Mouse (Mus musculus) intestine, embryonic 15.5 days (tissue): ENCODE data around the gene Syt1. TPM values are rescaled to one million over a fixed set of nuclear protein-coding genes. Genes with fewer than 3 reads are reported as not detected.

Source experiments
- ATAC-seq: fragments of 200-750 bp; cut with Nextera tagmentation; 2 replicates; pipeline ENCODE4 v1.8.0; 2017; ENCODE audit warnings: moderate TSS enrichment, moderate library complexity
- H3K27ac ChIP-seq: fragments of 300-500 bp; sonication (generic); 2 replicates; pipeline ENCODE4 v1.5.1; 2015; ENCODE audit warnings: mild to moderate bottlenecking, inconsistent platforms
- H3K27me3 ChIP-seq: fragments of 300-500 bp; sonication (generic); replicated peaks from 2 replicates; pipeline ENCODE4 v1.6.1; 2015; ENCODE audit warnings: inconsistent platforms
- H3K36me3 ChIP-seq: fragments of 300-500 bp; sonication (generic); 2 replicates; pipeline ENCODE4 v1.6.1; 2015; ENCODE audit warnings: inconsistent platforms
- H3K4me1 ChIP-seq: fragments of 300-500 bp; sonication (generic); replicated peaks from 2 replicates; pipeline ENCODE4 v1.6.1; 2015; ENCODE audit warnings: inconsistent platforms
- H3K4me2 ChIP-seq: fragments of 300-500 bp; sonication (generic); replicated peaks from 2 replicates; pipeline ENCODE4 v1.6.1; 2015; ENCODE audit warnings: mild to moderate bottlenecking, inconsistent platforms
- H3K4me3 ChIP-seq: fragments of 300-500 bp; sonication (generic); replicated peaks from 2 replicates; pipeline ENCODE4 v1.5.1; 2015; ENCODE audit warnings: inconsistent platforms
- H3K9ac ChIP-seq: fragments of 300-500 bp; sonication (generic); 2 replicates; pipeline ENCODE4 v1.6.1; 2015; ENCODE audit warnings: inconsistent platforms
- H3K9me3 ChIP-seq: fragments of 300-500 bp; sonication (generic); 2 replicates; pipeline ENCODE4 v1.6.1; 2016; ENCODE audit warnings: inconsistent platforms
- WGBS: fragments of 180-500 bp; shearing (Covaris S2); methylation state at CpG from one replicate; pipeline ENCODE4 v1.1.7; 2015; 5-methylcytosine and 5-hydroxymethylcytosine counted together
- polyA plus RNA-seq: library from polyadenylated mRNA; unstranded; fragments of >200 nt; fragmentation: Nextera tagmentation; extraction: Ambion mirVana; gene quantifications from 2 replicates; pipeline ENCODE4 v1.2.1, GENCODE M21; 2015

Gene Syt1
- 8.5 and 10.0 TPM in 2 replicates for polyA plus RNA-seq

DNA sequence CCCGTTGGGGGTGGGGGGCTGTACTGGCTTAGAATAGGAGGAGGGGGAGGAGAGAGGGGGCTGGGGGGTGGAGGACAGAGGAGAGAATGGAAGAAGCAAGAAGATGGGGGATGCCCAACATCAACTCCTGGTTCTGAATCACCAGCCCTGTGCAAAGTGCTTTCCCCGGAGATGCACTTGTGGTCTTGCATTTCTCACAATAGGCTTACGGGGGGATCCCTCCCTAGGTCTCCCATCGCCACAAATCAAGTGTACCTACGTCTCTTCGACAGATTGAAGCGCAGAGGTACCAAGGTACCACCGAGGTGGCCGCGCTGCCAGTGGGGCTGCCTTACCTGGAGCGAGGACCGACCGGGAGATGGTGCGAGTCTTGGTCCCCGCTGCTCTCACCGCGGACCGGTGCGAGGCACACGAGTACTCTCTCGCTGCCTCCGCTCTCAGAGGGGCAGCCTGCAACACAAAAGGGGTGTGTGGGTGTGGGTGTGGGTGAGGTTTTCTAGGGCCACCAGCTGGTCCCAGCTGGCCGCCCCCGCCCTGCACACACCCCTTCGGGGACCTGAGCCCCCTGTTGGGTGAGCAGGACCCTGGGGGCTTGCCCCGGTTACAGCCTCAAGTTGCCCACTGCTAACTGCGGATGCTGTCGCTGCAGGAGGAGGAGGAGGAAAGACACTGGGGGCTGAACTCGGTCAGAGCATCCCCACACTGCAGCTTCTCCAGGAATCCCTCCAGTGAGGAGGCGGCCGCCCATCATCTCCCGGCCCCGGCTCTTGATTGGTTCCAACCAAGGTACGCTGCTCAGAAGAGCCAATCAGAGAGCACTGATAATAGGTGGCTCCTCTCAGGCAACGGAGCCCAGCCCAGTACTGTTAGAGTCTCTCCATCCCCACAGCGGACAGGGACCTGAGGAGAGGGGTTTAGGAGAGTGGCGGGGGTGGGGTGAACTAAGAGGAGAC, at the start of gene Syt1:
TSS of gene Syt1 (minus strand) at position 742 of the 953 bp plus-strand sequence.
- H3K27ac ChIP-seq = no peak within 1 kb of the TSS
- H3K36me3 ChIP-seq = no peaks in the 10 kb centered on the region
- H3K27me3 ChIP-seq = peaks cover 15% of the 10 kb centered on the region
- H3K4me2 ChIP-seq = peak within 1 kb of the TSS; percentile 82
- H3K4me1 ChIP-seq = peaks cover 11% of the 10 kb centered on the region
- no peaks in the 10 kb centered on the region for H3K9me3 ChIP-seq
- peak; percentile 97 for ATAC-seq
- under 1% methylated on average over 37 of the region's 37 CpGs for WGBS
- H3K9ac ChIP-seq = 0 out of 2 replicates have a peak within 1 kb of the TSS, but pooled peaks have one; percentile 23
- H3K4me3 ChIP-seq = peak within 1 kb of the TSS; percentile 39

DNA sequence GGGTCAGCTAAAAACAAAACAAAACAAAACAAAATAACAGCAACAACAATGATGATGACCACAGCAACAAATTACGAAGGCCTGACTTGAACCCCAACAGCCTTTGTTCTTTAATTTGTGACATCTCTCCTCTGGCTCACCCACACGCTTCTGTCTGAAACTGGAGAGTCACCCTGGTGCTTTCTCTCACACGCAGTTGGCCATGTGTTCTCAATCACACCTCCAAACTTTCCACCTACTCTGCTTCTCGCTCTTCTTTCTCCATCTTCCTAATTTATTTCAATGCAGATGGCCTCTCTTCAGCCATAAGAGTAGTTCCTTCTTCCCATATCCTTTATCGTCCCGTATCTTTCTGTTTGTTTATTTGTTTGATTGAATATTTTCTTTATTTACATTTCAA, 45.7 kb upstream of the Syt1 start:
- no peak overlapping the region for H3K4me3 ChIP-seq
- no peaks in the 10 kb centered on the region for H3K4me1 ChIP-seq
- no peak overlapping the region for H3K27ac ChIP-seq
- no peaks in the 10 kb centered on the region for H3K9me3 ChIP-seq
- no peak overlapping the region for H3K4me2 ChIP-seq
- no peak overlapping the region for H3K9ac ChIP-seq
- no peaks in the 10 kb centered on the region for H3K36me3 ChIP-seq
- no peaks in the 10 kb centered on the region for H3K27me3 ChIP-seq
- no peak for ATAC-seq
- WGBS = 78% methylated on average over 6 of the region's 6 CpGs

- Histone ChIP-seq H3K27me3 (no peaks in the 10 kb centered on the region), H3K4me3 (no peak overlapping the region), H3K27ac (no peak overlapping the region), H3K9me3 (no peaks in the 10 kb centered on the region), H3K4me2 (no peak overlapping the region), H3K9ac (no peak overlapping the region), H3K36me3 (no peaks in the 10 kb centered on the region), H3K4me1 (no peaks in the 10 kb centered on the region)
- ATAC-seq = no peak
- whole genome bisulfite sequencing = 72% methylated on average over 5 of the region's 5 CpGs
Observed at GRCm38 (mm10) chr10:109047537-109047936, 36.8 kb upstream of the Syt1 start.

- Histone ChIP-seq H3K9me3 (no peaks in the 10 kb centered on the region), H3K9ac (no peak overlapping the region), H3K27ac (no peak overlapping the region), H3K4me2 (no peak overlapping the region), H3K27me3 (no peaks in the 10 kb centered on the region), H3K4me3 (no peak overlapping the region), H3K36me3 (no peaks in the 10 kb centered on the region), H3K4me1 (no peaks in the 10 kb centered on the region)
- WGBS = 85% methylated on average over 2 of the region's 2 CpGs
- no peak for ATAC-seq
Observed at GRCm38 (mm10) chr10:109046988-109047387, 36.2 kb upstream of the Syt1 start.

- no peaks in the 10 kb centered on the region for H3K36me3 ChIP-seq
- peak overlapping the region; percentile 82 for H3K4me2 ChIP-seq
- no peaks in the 10 kb centered on the region for H3K9me3 ChIP-seq
- H3K27me3 ChIP-seq = peaks cover 15% of the 10 kb centered on the region
- H3K27ac ChIP-seq = no peak overlapping the region
- peak; percentile 94 for ATAC-seq
- H3K4me3 ChIP-seq = peak overlapping the region; percentile 39
- 1% methylated on average over 29 of the region's 29 CpGs for WGBS
- peaks cover 11% of the 10 kb centered on the region for H3K4me1 ChIP-seq
- H3K9ac ChIP-seq = no peak overlapping the region
Observed at GRCm38 (mm10) chr10:109011226-109012165, 714 bp upstream of the Syt1 start.

DNA sequence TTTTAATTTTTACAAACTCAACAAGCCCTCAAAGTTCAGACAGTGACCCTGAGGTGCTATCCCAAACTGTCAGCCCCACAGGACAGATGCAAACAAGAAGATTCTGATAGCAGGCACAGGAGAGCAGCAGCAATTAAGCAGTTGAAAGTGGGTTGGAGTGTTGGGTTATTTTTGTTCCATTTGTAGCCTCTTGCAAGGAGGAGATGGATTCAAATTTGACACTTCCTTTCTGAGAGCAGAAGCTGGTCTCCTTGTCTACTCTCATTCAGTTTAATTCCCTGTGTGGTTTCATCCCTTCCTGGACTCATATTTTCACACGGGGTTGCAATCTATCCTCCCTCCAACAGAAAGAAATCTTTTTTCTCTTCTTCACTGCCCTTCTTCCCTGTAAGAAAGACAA, 951 bp downstream of the Syt1 start:
- Histone ChIP-seq H3K27me3 (peaks cover 15% of the 10 kb centered on the region), H3K4me3 (peak overlapping the region; percentile 39; the same call in 1 of the 2 replicates), H3K9ac (no peak overlapping the region), H3K27ac (no peak overlapping the region), H3K4me2 (peak overlapping the region; percentile 82), H3K4me1 (peaks cover 11% of the 10 kb centered on the region), H3K36me3 (no peaks in the 10 kb centered on the region), H3K9me3 (no peaks in the 10 kb centered on the region)
- 11% methylated on average over 1 of the region's 1 CpGs for WGBS
- ATAC-seq = no peak

- no peak overlapping the region for H3K27ac ChIP-seq
- peaks cover 11% of the 10 kb centered on the region for H3K4me1 ChIP-seq
- no peaks in the 10 kb centered on the region for H3K9me3 ChIP-seq
- H3K4me2 ChIP-seq = no peak overlapping the region
- no peak overlapping the region for H3K4me3 ChIP-seq
- H3K9ac ChIP-seq = no peak overlapping the region
- ATAC-seq = no peak
- no peaks in the 10 kb centered on the region for H3K36me3 ChIP-seq
- H3K27me3 ChIP-seq = peaks cover 15% of the 10 kb centered on the region
- 91% methylated on average over 13 of the region's 13 CpGs for WGBS
Observed at GRCm38 (mm10) chr10:109008456-109008855, 2.3 kb downstream of the Syt1 start.

GRCm38 (mm10) chr10:109003482-109003881, 7.3 kb downstream of the Syt1 start:
- ATAC-seq = no peak
- no peak overlapping the region for H3K4me2 ChIP-seq
- H3K36me3 ChIP-seq = no peaks in the 10 kb centered on the region
- WGBS = 88% methylated on average over 4 of the region's 4 CpGs
- H3K9me3 ChIP-seq = no peaks in the 10 kb centered on the region
- no peaks in the 10 kb centered on the region for H3K4me1 ChIP-seq
- no peak overlapping the region for H3K9ac ChIP-seq
- no peak overlapping the region for H3K27ac ChIP-seq
- no peaks in the 10 kb centered on the region for H3K27me3 ChIP-seq
- no peak overlapping the region for H3K4me3 ChIP-seq

GRCm38 (mm10) chr10:108987250-108987649, 23.5 kb downstream of the Syt1 start:
- Histone ChIP-seq H3K9ac (no peak overlapping the region), H3K4me1 (no peaks in the 10 kb centered on the region), H3K27me3 (no peaks in the 10 kb centered on the region), H3K36me3 (no peaks in the 10 kb centered on the region), H3K9me3 (no peaks in the 10 kb centered on the region), H3K4me2 (no peak overlapping the region), H3K4me3 (no peak overlapping the region), H3K27ac (no peak overlapping the region)
- 90% methylated on average over 2 of the region's 2 CpGs for WGBS
- ATAC-seq = no peak

- WGBS = 64% methylated on average over 6 of the region's 6 CpGs
Observed at GRCm38 (mm10) chr10:108979660-108980059, 31.1 kb downstream of the Syt1 start.

DNA sequence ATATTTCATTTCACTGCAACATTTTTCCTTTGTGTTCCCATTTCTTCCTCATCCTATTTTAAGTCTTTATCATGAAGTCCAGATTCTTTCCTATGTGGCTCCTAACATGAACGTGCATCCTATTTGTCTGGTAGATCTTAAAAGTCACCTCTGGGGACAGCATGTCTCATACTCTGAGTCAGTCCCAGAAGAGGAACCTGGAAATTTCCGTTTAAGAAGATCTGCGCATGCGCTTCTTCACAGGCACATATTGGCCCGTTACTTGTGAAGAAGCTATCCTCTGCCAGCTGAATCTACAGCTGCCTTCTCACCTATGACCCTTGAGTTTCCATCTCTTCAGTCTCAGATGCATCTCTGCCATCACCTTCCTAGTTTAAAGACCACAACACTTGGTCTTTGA, 55.8 kb downstream of the Syt1 start:
- H3K9ac ChIP-seq = no peak overlapping the region
- no peaks in the 10 kb centered on the region for H3K36me3 ChIP-seq
- H3K4me3 ChIP-seq = no peak overlapping the region
- H3K4me2 ChIP-seq = no peak overlapping the region
- ATAC-seq = no peak
- H3K27me3 ChIP-seq = no peaks in the 10 kb centered on the region
- H3K9me3 ChIP-seq = no peaks in the 10 kb centered on the region
- no peaks in the 10 kb centered on the region for H3K4me1 ChIP-seq
- no peak overlapping the region for H3K27ac ChIP-seq
- WGBS = 87% methylated on average over 5 of the region's 5 CpGs

More at GRCm38 (mm10) chr10:108979660-108980059, 31.1 kb downstream of the Syt1 start:
- Histone ChIP-seq H3K27ac (no peak overlapping the region), H3K4me1 (no peaks in the 10 kb centered on the region), H3K4me3 (no peak overlapping the region), H3K36me3 (no peaks in the 10 kb centered on the region), H3K9me3 (no peaks in the 10 kb centered on the region), H3K4me2 (no peak overlapping the region), H3K27me3 (no peaks in the 10 kb centered on the region), H3K9ac (no peak overlapping the region)
- ATAC-seq = no peak

- H3K9ac ChIP-seq = no peak overlapping the region
- H3K27ac ChIP-seq = no peak overlapping the region
- H3K4me1 ChIP-seq = no peaks in the 10 kb centered on the region
- H3K4me2 ChIP-seq = no peak overlapping the region
- no peaks in the 10 kb centered on the region for H3K36me3 ChIP-seq
- ATAC-seq = no peak
- no peaks in the 10 kb centered on the region for H3K27me3 ChIP-seq
- H3K9me3 ChIP-seq = no peaks in the 10 kb centered on the region
- H3K4me3 ChIP-seq = no peak overlapping the region
- WGBS = 85% methylated on average over 8 of the region's 8 CpGs
Observed at GRCm38 (mm10) chr10:108952182-108952581, 58.6 kb downstream of the Syt1 start.
